Mouse (Mus musculus): ENCODE measurements around the gene Pgrmc1. TPM values are rescaled to one million over a fixed set of nuclear protein-coding genes. Genes with fewer than 3 reads are reported as not detected.
"Not testable (repeated sequence)": the region's sequence is repeated elsewhere in the genome, so short reads cannot be mapped to it uniquely, and the experiment has no call there.

Pgrmc1 gene
- polyA plus RNA-seq, 1 experiment from 2014 or later, result 562 TPM

DNA sequence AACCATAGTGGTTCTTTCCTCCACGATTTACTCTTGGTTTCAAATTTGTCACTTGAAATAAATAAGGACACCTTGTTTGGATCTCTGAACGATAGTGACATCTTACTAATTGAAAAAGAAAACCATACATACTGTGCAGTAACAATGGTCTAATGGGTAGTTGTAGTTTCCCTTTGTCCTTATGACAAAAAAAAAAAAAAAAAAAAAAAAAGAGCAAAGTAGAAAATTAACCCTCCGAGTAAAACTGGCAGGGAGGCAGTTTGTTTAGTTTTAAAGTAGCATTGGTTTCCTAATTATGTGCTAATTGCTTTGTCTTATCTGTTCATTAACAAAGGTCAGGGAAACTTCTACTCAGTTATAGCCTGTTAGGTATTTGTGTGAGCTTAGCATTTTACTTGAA, 35.9 kb upstream of the Pgrmc1 start:
- Histone ChIP-seq H3K27ac (ENCODE audit: low read length) (no peak overlapping the region), H3K9ac (replicated peaks; ENCODE audit: low read depth, low read length) (no peak overlapping the region), H3K4me2 (ENCODE audit: low read length) (no peak overlapping the region), H3K4me1 (replicated peaks; ENCODE audit: control insufficient read depth, insufficient read depth, low read length) (no peaks in the 10 kb centered on the region), H3K9me3 (ENCODE audit: control insufficient read depth, low read length) (no peaks in the 10 kb centered on the region), H3K27me3 (replicated peaks; ENCODE audit: control insufficient read depth, insufficient read depth, low read length) (no peaks in the 10 kb centered on the region), H3K36me3 (ENCODE audit: control insufficient read depth, insufficient read depth) (no peaks in the 10 kb centered on the region), H3K4me3 (replicated peaks; ENCODE audit: low read length) (no peak overlapping the region)
- ATAC-seq, result no peak
- WGBS, result 25% methylated on average over 3 of the region's 3 CpGs

- Histone ChIP-seq H3K36me3 (ENCODE audit: control insufficient read depth, insufficient read depth) (no peaks in the 10 kb centered on the region), H3K4me2 (ENCODE audit: low read length) (no peak overlapping the region), H3K9me3 (ENCODE audit: control insufficient read depth, low read length) (no peaks in the 10 kb centered on the region), H3K4me3 (replicated peaks; ENCODE audit: low read length) (no peak overlapping the region), H3K4me1 (replicated peaks; ENCODE audit: control insufficient read depth, insufficient read depth, low read length) (no peaks in the 10 kb centered on the region), H3K9ac (replicated peaks; ENCODE audit: low read depth, low read length) (no peak overlapping the region), H3K27me3 (replicated peaks; ENCODE audit: control insufficient read depth, insufficient read depth, low read length) (no peaks in the 10 kb centered on the region), H3K27ac (ENCODE audit: low read length) (0 out of 2 replicates have a peak overlapping the region, but pooled peaks have one; percentile 9)
- ATAC-seq, result peak; percentile 20; the same call in 1 of the 2 replicates
- WGBS, result 67% methylated on average over 1 of the region's 1 CpGs
Observed at GRCm38 (mm10) chrX:36586629-36587303, 11.2 kb upstream of the Pgrmc1 start.

DNA sequence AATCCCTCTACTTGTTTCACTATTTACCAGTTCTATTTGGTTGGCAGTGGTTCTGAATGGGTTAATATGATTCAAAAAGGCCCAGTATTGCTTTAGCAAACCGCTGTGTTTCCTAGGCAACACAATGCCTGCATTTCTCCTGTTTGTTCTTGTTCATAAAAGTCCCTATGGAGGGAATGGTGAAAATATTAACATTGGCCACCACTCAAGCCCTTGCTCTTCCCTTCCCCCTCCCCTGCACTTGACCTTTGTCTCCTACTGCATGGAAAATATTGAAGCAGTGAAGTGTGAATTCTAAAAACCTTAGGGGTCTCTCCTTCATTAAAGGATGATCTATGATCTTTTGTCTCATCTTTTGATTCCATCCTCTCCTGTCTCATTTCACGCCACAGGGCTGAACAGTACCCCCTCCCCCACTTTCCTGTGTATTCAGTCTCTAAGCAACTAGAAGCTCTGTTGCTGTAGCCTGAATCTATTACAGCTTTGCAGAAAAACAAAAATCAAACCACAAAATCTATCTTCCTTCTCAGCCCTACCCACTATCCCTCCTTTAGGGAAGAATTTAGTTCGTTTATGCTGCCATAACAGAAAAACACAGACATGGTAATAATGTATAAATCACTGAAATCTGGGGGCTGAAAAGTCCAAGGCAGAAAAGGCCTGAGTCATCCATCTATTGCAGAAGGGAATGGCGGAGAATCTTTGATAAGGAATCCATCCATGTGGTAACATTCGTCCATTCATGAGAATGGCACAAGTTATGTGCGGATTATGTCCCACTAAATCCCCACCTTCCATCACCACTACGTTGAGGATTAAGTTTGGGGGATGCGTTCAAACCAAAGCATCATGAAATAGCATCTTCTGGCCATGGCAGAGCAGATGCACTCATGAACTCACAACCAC, 10.4 kb upstream of the Pgrmc1 start:
- WGBS, result 59% methylated on average over 8 of the region's 8 CpGs
- H3K9me3 ChIP-seq (ENCODE audit: control insufficient read depth, low read length), result no peaks in the 10 kb centered on the region
- H3K4me1 ChIP-seq (replicated peaks; ENCODE audit: control insufficient read depth, insufficient read depth, low read length), result no peaks in the 10 kb centered on the region
- peak; percentile 90 for ATAC-seq
- H3K9ac ChIP-seq (replicated peaks; ENCODE audit: low read depth, low read length), result no peak overlapping the region
- no peak overlapping the region for H3K4me3 ChIP-seq (replicated peaks; ENCODE audit: low read length)
- peak overlapping the region; percentile 9; the same call in 1 of the 2 replicates for H3K27ac ChIP-seq (ENCODE audit: low read length)
- no peak overlapping the region for H3K4me2 ChIP-seq (ENCODE audit: low read length)
- no peaks in the 10 kb centered on the region for H3K27me3 ChIP-seq (replicated peaks; ENCODE audit: control insufficient read depth, insufficient read depth, low read length)
- H3K36me3 ChIP-seq (ENCODE audit: control insufficient read depth, insufficient read depth), result no peaks in the 10 kb centered on the region

DNA sequence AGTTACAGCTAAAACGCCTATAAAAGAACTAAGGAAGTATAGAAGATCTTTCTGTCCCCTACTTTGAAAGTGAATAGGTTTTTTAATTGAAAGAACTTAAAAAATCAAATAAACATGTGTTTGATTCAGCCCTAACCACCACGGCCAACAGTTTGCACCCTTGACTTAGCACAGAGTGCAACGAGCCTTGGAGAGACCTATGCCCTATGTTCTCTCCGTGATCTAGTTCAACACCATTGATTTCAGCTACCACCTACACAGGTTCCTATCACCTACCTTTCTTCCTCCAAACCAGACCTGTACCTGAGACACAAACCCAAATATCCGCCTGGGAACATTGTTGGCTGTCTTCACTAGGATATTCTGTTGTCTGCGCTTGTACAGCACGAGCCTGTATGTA, 7.7 kb upstream of the Pgrmc1 start:
- Histone ChIP-seq H3K4me1 (replicated peaks; ENCODE audit: control insufficient read depth, insufficient read depth, low read length) (no peaks in the 10 kb centered on the region), H3K4me2 (ENCODE audit: low read length) (no peak overlapping the region), H3K9me3 (ENCODE audit: control insufficient read depth, low read length) (no peaks in the 10 kb centered on the region), H3K4me3 (replicated peaks; ENCODE audit: low read length) (no peak overlapping the region), H3K27me3 (replicated peaks; ENCODE audit: control insufficient read depth, insufficient read depth, low read length) (no peaks in the 10 kb centered on the region), H3K9ac (replicated peaks; ENCODE audit: low read depth, low read length) (no peak overlapping the region), H3K36me3 (ENCODE audit: control insufficient read depth, insufficient read depth) (no peaks in the 10 kb centered on the region), H3K27ac (ENCODE audit: low read length) (no peak overlapping the region)
- 85% methylated on average over 7 of the region's 7 CpGs for WGBS
- no peak for ATAC-seq

GRCm38 (mm10) chrX:36591120-36591519, 6.9 kb upstream of the Pgrmc1 start:
- no peak for ATAC-seq
- Histone ChIP-seq H3K27ac (ENCODE audit: low read length) (no peak overlapping the region), H3K36me3 (ENCODE audit: control insufficient read depth, insufficient read depth) (no peaks in the 10 kb centered on the region), H3K9ac (replicated peaks; ENCODE audit: low read depth, low read length) (no peak overlapping the region), H3K4me2 (ENCODE audit: low read length) (no peak overlapping the region), H3K4me3 (replicated peaks; ENCODE audit: low read length) (no peak overlapping the region), H3K27me3 (replicated peaks; ENCODE audit: control insufficient read depth, insufficient read depth, low read length) (no peaks in the 10 kb centered on the region), H3K9me3 (ENCODE audit: control insufficient read depth, low read length) (no peaks in the 10 kb centered on the region), H3K4me1 (replicated peaks; ENCODE audit: control insufficient read depth, insufficient read depth, low read length) (no peaks in the 10 kb centered on the region)
- WGBS, result 66% methylated on average over 1 of the region's 1 CpGs

GRCm38 (mm10) chrX:36591539-36591938, 6.5 kb upstream of the Pgrmc1 start:
- H3K27ac ChIP-seq (ENCODE audit: low read length), result no peak overlapping the region
- H3K36me3 ChIP-seq (ENCODE audit: control insufficient read depth, insufficient read depth), result no peaks in the 10 kb centered on the region
- H3K4me1 ChIP-seq (replicated peaks; ENCODE audit: control insufficient read depth, insufficient read depth, low read length), result no peaks in the 10 kb centered on the region
- no peak for ATAC-seq
- no peak overlapping the region for H3K9ac ChIP-seq (replicated peaks; ENCODE audit: low read depth, low read length)
- H3K4me2 ChIP-seq (ENCODE audit: low read length), result no peak overlapping the region
- H3K4me3 ChIP-seq (replicated peaks; ENCODE audit: low read length), result no peak overlapping the region
- WGBS, result 79% methylated on average over 4 of the region's 4 CpGs
- H3K9me3 ChIP-seq (ENCODE audit: control insufficient read depth, low read length), result no peaks in the 10 kb centered on the region
- H3K27me3 ChIP-seq (replicated peaks; ENCODE audit: control insufficient read depth, insufficient read depth, low read length), result no peaks in the 10 kb centered on the region

- Histone ChIP-seq H3K4me3 (replicated peaks; ENCODE audit: low read length) (no peak overlapping the region), H3K4me2 (ENCODE audit: low read length) (no peak overlapping the region), H3K9ac (replicated peaks; ENCODE audit: low read depth, low read length) (no peak overlapping the region), H3K27me3 (replicated peaks; ENCODE audit: control insufficient read depth, insufficient read depth, low read length) (no peaks in the 10 kb centered on the region), H3K36me3 (ENCODE audit: control insufficient read depth, insufficient read depth) (no peaks in the 10 kb centered on the region), H3K4me1 (replicated peaks; ENCODE audit: control insufficient read depth, insufficient read depth, low read length) (peaks cover 3% of the 10 kb centered on the region; the same call in 1 of the 2 replicates), H3K9me3 (ENCODE audit: control insufficient read depth, low read length) (no peaks in the 10 kb centered on the region), H3K27ac (ENCODE audit: low read length) (no peak overlapping the region)
- WGBS, result 92% methylated on average over 3 of the region's 3 CpGs
- ATAC-seq, result no peak
Observed at GRCm38 (mm10) chrX:36595247-36595646, 2.8 kb upstream of the Pgrmc1 start.

- not testable (repeated sequence) for H3K27me3 ChIP-seq (replicated peaks; ENCODE audit: control insufficient read depth, insufficient read depth, low read length); H3K9ac ChIP-seq (replicated peaks; ENCODE audit: low read depth, low read length); H3K27ac ChIP-seq (ENCODE audit: low read length); H3K4me1 ChIP-seq (replicated peaks; ENCODE audit: control insufficient read depth, insufficient read depth, low read length); H3K9me3 ChIP-seq (ENCODE audit: control insufficient read depth, low read length); ATAC-seq; H3K4me2 ChIP-seq (ENCODE audit: low read length); H3K4me3 ChIP-seq (replicated peaks; ENCODE audit: low read length); H3K36me3 ChIP-seq (ENCODE audit: control insufficient read depth, insufficient read depth)
- 48% methylated on average over 5 of the region's 5 CpGs for WGBS
Observed at GRCm38 (mm10) chrX:36596483-36597120, 1.4 kb upstream of the Pgrmc1 start.

DNA sequence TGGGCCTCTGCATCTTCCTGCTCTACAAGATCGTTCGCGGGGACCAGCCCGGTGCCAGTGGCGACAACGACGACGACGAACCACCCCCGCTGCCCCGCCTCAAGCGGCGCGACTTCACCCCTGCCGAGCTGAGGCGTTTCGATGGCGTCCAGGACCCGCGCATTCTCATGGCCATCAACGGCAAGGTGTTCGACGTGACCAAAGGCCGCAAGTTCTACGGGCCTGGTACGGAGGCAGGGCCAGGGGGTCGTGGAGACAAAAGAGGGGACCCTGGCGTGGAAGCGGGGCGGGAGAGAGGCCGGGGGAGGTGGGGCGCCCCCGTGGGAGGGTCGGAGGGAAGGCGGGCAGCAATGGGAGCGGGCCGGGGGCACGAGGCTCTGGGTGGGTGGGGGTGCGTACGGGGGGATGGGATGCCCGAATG, 394 bp downstream of the Pgrmc1 start:
- 24% methylated on average over 35 of the region's 41 CpGs for WGBS
- Histone ChIP-seq H3K4me2 (ENCODE audit: low read length) (peak overlapping the region; percentile 26), H3K4me1 (replicated peaks; ENCODE audit: control insufficient read depth, insufficient read depth, low read length) (peaks cover 5% of the 10 kb centered on the region; the same call in 1 of the 2 replicates), H3K4me3 (replicated peaks; ENCODE audit: low read length) (peak overlapping the region; percentile 74), H3K27ac (ENCODE audit: low read length) (peak overlapping the region; percentile 84), H3K36me3 (ENCODE audit: control insufficient read depth, insufficient read depth) (peaks cover 3% of the 10 kb centered on the region; the same call in 1 of the 2 replicates), H3K27me3 (replicated peaks; ENCODE audit: control insufficient read depth, insufficient read depth, low read length) (no peaks in the 10 kb centered on the region), H3K9ac (replicated peaks; ENCODE audit: low read depth, low read length) (peak overlapping the region; percentile 78), H3K9me3 (ENCODE audit: control insufficient read depth, low read length) (no peaks in the 10 kb centered on the region)
- peak; percentile 47 for ATAC-seq

Measured in forebrain, embryonic 16.5 days (tissue).